Mouse (Mus musculus) frontal cortex, postnatal 14 days (tissue): ENCODE results near the gene Cyb561.

ENCODE experiments used
- DNase-seq, 2 experiments: peaks; one replicate each; pipeline ENCODE4 v3.0.0; 2022; ENCODE audit warnings: low spot score in 2 of 2

Cyb561 gene

DNA sequence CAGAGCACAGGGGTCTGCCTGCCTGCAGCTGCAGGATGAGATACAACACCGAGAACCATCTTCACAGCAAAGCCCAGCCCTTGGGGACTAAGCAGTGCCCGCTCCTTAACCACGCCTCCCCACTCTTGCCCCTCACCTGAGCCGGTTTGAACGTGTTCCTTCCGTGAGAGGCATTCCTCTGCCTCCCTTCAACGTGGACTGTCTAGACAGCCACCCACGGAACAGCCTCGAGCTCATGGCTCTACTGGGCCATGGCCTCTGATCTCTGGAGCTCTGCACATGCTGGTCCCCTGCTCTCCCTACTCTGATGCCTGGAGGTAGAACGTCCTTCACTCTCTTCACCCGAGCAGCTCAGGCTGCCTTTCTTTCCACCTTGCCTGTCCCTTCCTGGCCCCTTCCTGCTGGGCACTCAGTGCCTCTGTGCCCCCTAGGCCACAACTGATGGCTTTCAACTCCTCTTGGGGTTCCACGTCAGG is at the start of gene Cyb561:
Cyb561 (minus strand) TSS at position 426 of the 476 bp plus-strand sequence.
- DNase-seq, result no peak

DNA sequence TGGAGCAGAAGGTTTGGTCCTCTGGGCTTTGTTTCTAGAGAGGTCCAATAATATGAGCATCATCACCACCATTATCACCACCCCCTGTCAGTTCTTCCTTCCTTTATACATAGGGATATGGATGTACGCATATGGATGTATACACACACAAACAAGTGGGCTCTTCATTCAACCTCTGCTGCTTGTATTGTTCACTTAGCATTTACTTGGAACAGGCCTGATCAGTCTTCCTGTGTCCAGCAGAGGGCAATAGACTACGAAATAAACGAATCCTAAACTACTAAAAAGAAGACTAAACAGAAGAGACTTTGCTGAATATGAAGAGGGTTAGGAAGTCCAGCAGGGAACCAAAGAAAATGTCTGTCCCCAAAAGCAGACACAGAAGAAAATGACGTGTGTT is 48.6 kb upstream of the Cyb561 start:
- no peak for DNase-seq

DNA sequence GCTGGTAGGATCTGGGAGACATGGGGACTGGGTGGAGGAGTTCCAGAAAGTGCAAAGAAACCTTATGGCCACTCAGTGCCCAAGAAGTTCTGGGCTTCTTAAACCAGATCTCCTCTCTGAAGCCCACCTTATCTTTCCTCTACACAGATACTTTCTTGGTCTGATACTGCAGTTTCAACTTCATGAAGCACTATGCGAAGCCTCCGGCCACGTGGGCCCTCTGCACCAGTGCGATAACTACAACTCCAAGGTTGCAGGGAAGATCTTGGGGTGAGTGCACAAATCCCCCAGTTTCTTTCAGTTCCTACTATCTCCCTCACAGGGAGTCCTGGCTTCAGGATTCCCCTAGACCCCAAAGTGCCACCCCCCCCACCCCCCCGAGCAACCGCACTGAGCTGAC is 46.9 kb upstream of the Cyb561 start:
- no peak for DNase-seq

DNA sequence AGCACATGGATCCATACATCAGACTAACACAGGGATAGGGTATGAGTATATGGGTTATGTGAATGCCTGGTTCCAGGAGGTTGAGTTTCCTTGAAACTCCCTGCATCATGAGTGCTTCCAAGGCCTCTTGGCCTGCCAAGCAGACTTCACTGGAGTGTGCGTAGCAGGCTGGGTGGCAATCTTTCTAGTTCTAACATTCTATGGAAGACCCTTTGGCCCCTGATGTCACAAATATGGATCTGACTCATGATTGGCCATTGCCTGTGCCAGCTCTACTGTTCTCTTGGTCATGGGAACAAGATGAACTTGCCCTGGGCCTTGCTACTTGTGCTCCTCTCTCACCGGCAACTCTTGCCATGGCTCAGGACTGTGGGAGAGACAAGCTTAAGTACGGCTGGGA is 41.2 kb upstream of the Cyb561 start, which contains the start of gene Ace3:
Ace3 (plus strand) TSS at position 301 of the 400 bp plus-strand sequence.
- no peak for DNase-seq

DNA sequence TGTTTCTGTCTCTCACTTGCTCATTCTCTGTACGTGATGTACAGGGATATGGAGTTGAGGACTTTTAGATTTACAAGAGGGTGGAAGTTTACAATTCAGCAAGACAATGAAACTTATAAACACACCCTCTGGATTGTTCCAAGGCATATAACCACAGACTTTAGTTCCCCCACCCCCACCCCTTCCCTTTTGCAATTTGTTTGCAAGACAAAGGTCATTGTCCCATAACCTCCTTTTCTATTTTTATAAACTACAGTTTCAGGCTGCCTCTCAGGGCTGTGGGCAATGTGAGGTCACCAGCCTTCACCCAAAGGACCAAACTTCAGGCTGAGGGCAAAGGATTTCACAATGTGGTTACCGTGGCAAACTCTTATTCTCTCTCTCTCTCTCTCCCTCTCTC is 37.1 kb upstream of the Cyb561 start:
- no peak for DNase-seq

DNA sequence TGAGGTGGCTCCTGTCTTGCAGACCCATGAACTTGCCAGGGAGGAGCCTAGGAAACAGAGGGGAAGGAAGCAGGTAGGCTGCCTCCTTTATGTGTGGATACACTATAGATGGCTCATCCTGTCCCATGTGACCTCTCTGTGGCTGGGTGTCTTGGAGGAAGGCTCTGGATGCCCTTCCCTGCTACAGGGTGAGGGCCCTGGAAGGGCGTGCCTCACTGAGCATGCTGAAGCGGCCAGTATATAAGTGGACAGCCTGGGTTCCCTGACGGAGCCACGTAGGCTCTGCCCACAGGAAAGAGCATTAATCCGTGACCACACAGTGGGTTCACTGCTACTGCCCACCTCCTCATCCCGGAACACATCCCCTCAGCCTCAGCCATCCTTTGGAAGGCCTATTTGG is 36.3 kb upstream of the Cyb561 start:
- DNase-seq, result no peak

DNA sequence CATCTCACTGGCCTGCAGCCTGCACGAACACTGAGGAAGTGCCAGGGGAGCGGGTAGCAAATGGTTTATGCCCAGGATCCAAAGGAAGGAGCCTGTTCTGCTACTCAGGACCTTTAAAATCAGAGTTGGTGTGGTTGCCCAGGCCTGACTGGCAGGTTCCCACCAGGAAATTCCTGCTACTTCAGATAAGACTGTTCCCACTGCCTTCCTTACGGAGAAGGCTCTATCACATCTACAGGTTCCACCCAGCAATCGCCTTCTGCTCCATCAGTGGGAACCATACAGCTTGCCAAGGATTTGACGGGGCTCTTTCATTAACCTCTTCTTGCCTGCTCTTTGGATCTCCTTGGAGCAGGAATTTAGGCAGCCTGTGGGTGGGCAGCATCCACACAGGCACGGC is 34.3 kb upstream of the Cyb561 start:
- DNase-seq, result no peak

DNA sequence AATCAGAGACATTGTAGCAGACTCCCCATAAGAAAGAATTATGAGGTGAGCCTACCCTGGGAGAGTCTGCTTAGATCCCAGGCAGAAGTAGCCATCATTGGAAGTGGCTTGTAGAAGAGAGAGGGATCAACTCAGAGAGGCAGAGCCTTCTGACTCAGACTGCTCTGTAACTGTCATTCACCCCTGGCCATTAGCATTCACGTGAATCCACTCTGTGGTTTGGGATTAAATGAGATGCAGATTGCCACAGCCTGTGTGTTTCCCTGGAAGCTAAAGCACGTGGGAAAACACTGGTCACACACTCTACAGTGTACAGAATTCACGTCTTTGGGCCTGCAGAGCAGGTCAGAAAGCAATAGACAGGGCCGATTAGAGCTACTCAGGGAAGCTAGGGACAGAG is 31.3 kb upstream of the Cyb561 start:
- no peak for DNase-seq

DNA sequence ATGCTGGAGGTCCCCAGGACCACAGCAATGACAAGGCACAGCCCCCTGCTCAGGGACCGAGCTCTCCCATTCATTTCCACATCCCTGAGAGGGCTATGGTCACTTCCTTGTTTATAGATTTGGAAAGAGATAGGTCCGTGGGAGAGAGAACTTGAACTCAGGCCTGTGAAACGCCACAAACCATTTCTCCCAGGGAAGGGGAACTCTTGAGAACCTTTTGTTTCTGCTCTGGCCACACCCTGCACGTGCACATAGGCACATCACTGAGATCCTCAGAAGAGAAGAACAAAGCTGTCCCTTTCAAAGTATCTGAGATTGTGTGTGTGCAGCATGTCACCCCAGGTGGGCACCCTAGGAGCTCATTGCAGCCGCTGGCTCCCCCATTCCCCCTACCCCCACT is 25.5 kb upstream of the Cyb561 start:
- no peak for DNase-seq

DNA sequence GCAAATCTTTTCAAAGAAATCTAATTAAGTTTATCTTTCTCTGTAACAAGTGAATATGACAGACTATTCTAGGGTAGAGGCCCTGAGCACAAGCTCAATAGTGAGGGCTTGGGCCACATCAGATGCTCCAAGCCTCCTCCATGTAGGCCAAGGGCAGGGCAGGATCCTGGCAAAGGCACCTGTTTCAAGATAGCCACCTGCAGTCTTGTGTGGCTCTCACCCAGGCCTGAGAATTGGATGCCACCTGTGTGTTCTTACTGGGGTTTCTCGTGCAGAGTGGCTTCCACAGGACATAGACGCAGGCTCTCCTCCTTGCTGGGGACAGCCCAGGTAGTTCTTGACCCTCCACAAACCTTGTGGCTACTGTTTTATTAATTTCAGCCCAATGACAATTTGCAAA is 25.1 kb upstream of the Cyb561 start:
- no peak for DNase-seq

DNA sequence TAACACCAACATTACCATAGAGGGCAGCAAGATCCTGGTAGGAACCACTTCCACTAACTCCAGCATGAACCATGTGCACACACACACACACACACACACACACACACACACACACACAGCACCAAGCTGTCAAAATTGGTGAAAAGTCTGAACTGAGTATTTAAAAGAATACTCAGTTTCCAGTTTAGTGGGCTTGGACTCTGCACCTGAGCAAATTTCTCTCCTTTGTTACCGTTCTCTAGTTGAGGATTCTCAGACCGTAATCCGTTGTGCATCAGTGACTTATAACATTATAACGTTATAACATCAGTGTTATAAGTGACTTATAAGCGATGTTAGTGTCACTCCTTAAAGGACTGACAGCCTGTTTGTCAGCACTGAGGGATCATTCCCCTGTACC is 22.5 kb upstream of the Cyb561 start:
- DNase-seq, result no peak

DNA sequence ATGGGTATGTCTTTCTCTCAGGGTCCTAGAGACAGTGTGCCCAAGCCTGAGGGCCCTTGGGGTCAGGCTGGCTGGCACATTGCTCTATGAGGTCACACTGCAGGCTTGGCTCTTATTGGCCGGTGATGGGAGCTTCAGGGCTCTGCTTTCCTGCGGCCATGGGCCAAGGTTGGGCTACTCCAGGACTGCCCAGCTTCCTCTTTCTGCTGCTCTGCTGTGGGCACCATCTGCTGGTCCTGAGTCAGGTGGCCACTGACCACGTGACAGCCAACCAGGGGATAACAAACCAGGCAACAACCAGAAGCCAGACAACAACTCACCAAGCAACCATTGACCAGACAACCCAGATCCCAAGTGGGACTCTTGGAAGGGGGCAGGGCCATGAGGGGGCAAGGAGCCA is 21.9 kb upstream of the Cyb561 start:
- no peak for DNase-seq

DNA sequence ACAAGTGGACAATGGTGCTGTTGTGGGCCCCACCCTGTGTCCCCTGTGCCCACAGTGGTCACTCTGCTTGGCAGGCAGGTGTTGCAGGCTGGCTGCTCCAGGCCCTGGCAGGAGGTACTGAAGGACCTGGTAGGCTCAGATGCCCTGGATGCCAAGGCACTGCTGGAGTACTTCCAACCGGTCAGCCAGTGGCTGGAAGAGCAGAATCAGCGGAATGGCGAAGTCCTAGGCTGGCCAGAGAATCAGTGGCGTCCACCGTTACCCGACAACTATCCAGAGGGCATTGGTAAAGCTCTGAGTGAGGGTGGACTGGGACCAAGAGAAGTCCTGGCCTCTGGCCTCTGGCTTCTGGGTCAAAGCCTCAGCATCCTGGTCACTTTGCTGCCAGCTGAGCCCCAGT is 21.5 kb upstream of the Cyb561 start:
- DNase-seq, result no peak

DNA sequence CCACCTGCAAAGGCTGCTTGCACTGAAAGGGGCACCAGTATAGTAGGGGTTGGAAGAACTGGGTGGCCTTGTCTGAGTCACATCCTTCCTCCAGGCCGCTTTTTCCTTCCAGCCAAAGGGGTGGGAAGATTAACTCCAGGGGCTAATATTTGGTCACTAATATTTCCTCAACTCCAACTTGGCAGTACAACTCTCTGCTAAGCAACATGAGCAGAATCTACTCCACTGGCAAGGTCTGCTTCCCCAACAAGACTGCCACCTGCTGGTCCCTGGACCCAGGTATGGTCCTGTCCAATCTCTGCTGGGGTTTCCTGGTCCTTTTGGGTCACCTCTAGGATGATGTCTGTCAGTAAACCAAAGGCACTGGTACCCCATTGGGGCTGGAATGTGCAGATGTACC is 16.4 kb upstream of the Cyb561 start:
- DNase-seq, result no peak

DNA sequence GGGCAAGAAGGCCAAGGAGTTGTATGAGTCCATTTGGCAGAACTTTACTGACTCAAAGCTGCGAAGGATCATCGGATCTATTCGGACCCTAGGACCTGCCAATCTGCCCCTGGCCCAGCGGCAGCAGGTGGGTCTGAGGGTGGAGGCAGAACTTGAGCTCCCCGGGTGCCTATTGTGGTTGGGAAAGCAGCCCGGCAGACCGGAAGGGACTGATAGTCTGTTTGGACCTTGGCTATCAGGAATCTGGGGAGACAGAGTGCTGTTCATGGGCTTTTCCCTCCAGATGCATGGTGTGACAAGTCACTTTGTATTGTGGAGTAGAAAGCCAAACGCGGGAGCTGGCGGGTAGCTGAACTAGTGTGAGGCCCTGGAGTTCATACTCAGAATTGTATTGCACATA is 15.8 kb upstream of the Cyb561 start:
- no peak for DNase-seq

DNA sequence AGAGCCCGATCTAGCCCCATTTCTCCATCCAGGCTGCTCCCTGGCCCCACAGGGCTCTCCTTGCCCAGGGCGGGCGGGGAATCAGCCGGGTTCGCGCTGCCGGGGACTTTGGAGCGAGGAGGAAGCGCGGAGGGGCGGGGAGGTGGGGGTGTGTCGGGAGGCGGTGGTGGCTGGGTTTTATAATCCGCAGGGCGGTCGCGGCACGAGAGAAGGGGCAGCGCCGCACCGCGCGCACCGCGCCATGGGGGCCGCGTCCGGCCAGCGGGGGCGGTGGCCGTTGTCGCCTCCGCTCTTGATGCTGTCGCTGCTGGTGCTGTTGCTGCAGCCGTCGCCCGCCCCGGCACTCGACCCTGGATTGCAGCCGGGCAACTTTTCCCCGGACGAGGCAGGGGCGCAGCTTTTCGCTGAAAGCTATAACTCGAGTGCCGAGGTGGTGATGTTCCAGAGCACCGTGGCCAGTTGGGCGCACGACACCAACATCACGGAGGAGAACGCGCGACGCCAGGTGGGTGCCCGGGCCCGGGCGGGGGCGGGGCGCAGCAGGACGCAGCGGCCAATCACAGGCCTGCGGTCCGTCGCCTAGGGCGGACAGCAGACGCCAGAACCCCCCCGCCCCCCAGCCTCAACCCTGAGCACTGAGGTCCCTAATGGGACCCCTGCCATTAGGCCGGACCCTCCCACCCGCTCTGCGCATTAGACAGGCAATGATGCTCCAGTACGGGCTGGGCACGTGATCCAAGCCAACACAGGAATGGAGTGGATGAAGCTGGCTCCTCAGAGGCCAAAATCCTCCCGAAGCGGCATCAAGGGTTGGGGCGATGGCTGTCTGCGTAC is 14.8 kb upstream of the Cyb561 start, which contains the start of gene Ace:
Ace (plus strand) TSS at position 205 of the 834 bp plus-strand sequence.
- DNase-seq, result no peak

DNA sequence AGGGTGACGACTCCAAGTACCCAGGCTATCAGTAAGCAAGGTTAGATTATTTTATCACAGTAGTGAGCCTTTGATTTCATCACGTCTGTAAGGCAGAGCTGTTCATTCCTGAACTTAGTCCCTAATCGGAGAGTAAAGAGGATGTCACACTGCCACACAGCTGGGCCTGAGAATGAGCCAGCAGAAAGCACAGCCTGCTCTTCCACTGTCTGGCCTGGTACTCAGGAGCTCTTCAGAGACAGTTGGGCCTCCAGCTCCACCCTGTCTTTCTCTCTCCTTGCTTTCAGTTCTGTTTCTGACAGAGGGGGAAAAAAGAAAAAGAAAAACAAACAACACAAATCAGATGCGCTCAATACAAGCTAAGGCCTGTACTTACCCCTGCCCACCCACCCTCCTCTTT is 13.2 kb upstream of the Cyb561 start:
- no peak for DNase-seq

DNA sequence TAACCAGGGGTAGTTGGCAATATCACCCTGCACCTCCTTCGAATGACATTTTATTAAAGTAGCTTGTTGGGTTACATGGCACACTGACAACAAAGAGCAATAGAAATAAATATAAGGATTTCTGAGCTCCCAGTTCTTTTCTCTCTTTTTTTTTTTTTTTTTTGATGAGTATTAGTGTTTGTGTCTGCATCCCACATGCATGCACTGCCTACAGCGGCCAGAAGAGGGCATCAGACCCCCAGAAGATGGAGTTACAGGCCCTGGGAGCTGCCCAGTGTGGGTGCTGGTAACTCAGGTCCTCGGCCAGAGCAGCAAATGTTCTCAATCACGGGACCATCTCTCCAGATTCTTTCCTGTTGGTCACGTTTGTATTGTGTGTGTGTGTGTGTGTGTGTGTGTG is 11.6 kb upstream of the Cyb561 start:
- DNase-seq, result no peak

DNA sequence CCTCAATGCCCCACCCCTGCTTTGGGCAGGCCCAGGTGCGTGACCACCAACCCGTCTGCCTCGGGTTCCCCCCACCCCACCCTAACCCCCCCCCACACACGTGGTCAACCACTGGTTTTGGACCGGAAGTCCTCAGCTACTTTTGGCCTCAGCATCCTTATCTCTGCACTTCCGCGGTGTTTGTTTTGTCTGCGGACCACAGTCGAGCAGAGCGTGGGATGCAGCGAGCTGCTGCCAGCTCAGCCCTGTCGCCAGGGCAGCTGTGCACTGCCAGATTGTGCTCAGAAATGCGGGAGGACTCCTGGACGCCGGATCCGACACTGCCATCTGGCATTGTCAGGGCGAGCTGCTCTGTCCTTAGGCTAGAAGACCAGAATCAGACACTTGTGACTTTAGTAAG is 6.2 kb upstream of the Cyb561 start:
- no peak for DNase-seq

DNA sequence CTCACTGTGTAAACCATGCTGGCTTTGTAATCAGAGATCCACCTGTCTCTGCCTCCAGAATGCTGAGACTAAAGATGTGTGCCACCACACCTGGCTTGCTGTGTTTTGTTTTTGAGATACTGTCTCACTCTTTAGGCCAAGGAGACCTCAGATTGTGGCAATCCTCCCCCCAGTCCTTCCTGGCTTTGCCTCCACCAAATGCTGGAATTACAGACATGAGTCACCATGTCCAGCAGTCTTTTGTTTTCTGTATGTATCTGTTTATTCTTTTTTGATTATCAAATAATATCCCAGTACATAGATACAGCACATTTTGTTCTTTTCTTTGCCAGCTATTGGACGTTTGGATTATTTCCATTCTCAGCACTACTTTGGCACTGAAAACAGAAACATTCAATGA is 5.4 kb upstream of the Cyb561 start:
- no peak for DNase-seq

DNA sequence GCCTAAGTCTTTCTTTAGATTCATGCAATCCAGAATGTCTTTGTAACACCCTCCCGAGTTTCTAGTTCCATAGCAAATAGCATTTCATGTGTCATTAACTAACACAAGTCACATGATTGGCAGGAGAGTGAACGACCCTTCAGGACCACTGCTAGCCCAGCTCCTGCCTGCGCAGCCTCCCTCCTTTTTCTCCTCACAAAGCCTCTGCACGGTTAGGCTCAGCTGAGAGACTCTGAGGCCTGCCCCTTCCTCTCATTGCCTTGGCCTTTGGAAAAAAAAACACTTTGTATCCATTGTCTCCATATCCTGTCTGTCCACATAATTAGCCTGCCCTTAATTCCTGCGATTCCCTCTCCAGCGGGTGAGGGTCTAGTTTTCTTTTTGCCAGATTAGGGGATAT is 4.4 kb upstream of the Cyb561 start:
- DNase-seq, result no peak

DNA sequence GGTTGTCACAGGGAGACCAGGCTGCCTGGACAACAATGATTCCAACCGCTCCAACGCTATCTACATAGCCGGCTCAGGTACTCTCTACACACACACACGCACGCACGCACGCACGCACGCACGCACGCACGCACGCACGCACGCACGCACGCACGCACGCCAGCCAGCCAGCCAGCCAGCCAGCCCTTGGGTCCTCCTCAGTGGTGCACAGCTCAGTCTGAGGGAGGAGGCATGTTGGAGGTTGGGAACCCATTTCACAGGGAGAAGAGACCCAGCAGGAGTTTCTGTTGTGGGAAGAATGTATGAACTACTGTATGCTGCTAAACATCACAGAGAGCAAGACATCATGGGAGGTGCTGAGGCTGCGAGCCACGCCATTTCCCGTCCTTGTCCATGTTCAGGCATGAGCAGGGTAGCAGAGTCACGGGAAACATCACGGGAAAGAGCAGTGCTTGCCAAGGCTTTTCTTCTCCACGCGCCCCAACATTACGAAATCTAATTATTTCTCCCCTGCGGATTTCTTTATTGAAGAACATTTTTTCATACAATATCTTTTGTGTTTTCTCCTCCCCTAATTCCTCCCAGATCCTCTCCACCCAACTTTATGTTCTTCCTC is 2.8 kb upstream of the Cyb561 start:
- DNase-seq, result no peak

DNA sequence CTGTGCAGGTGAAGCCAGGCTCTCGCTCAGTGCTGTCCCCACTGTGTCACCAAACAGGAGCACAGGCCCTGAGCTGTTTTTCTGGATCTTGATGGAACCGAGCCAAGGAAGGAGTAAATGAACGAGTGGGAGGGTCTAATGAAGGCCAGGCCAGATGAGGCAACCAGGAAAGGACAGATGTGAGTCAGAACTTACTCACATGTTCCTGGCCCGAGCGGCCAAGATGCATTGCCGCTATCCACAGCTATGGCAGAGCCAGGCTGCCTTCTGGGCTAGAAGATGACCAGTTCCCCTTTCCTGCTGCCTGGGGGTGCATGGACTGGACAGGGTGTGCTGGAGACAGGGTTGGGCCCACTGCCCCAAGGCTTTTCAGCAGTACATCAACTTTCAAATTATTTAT is 266 bp upstream of the Cyb561 start:
- no peak for DNase-seq
